Mouse (Mus musculus): ENCODE measurements around the gene Cyb5d1. TPM values are rescaled to one million over a fixed set of nuclear protein-coding genes. Genes with fewer than 3 reads are reported as not detected.
A peak's percentile ranks its signal among the peaks of the same experiment; 100 is the strongest.
"Not testable (repeated sequence)": the region's sequence is repeated elsewhere in the genome, so short reads cannot be mapped to it uniquely, and the experiment has no call there.

The Cyb5d1 gene
- polyA plus RNA-seq, 1 experiment from 2014 or later, result 31.1 TPM

GRCm38 (mm10) chr11:69394591-69395167 is 752 bp downstream of the Cyb5d1 start:
- Histone ChIP-seq H3K4me2 (ENCODE audit: low read length) (peak overlapping the region; percentile 73), H3K9ac (ENCODE audit: low read length) (peak overlapping the region; percentile 73), H3K36me3 (ENCODE audit: control insufficient read depth, insufficient read depth, low read length) (peaks cover 16% of the 10 kb centered on the region), H3K4me3 (ENCODE audit: low read depth, low read length) (peak overlapping the region; percentile 55), H3K4me1 (ENCODE audit: control insufficient read depth, insufficient read depth, low read length) (peaks cover 11% of the 10 kb centered on the region)
- WGBS, result 2% methylated on average over 31 of the region's 31 CpGs
- not testable (repeated sequence) for H3K9me3 ChIP-seq (replicated peaks; ENCODE audit: control insufficient read depth, low read length); H3K27ac ChIP-seq (ENCODE audit: low read depth, low read length); DNase-seq (ENCODE audit: low spot score); ATAC-seq; H3K27me3 ChIP-seq (replicated peaks; ENCODE audit: control insufficient read depth, insufficient read depth, low read length)

- peaks cover 3% of the 10 kb centered on the region for H3K4me1 ChIP-seq (ENCODE audit: control insufficient read depth, insufficient read depth, low read length)
- H3K27ac ChIP-seq (ENCODE audit: low read depth, low read length), result no peak overlapping the region
- H3K27me3 ChIP-seq (replicated peaks; ENCODE audit: control insufficient read depth, insufficient read depth, low read length), result no peaks in the 10 kb centered on the region
- DNase-seq (ENCODE audit: low spot score) (peak; percentile 91), ATAC-seq (peak; percentile 41; the same call in 1 of the 2 replicates)
- no peak overlapping the region for H3K4me2 ChIP-seq (ENCODE audit: low read length)
- H3K9me3 ChIP-seq (replicated peaks; ENCODE audit: control insufficient read depth, low read length), result no peaks in the 10 kb centered on the region
- H3K36me3 ChIP-seq (ENCODE audit: control insufficient read depth, insufficient read depth, low read length), result no peaks in the 10 kb centered on the region
- H3K9ac ChIP-seq (ENCODE audit: low read length), result no peak overlapping the region
- WGBS, result 46% methylated on average over 10 of the region's 10 CpGs
- H3K4me3 ChIP-seq (ENCODE audit: low read depth, low read length), result no peak overlapping the region
These were observed 4.9 kb downstream of the Cyb5d1 start for GRCm38 (mm10) chr11:69390400-69391034.

GRCm38 (mm10) chr11:69389531-69390399 is 5.7 kb downstream of the Cyb5d1 start:
- Histone ChIP-seq H3K9me3 (replicated peaks; ENCODE audit: control insufficient read depth, low read length) (no peaks in the 10 kb centered on the region), H3K9ac (ENCODE audit: low read length) (no peak overlapping the region), H3K27ac (ENCODE audit: low read depth, low read length) (no peak overlapping the region), H3K4me2 (ENCODE audit: low read length) (no peak overlapping the region), H3K4me1 (ENCODE audit: control insufficient read depth, insufficient read depth, low read length) (peaks cover 3% of the 10 kb centered on the region), H3K27me3 (replicated peaks; ENCODE audit: control insufficient read depth, insufficient read depth, low read length) (no peaks in the 10 kb centered on the region), H3K4me3 (ENCODE audit: low read depth, low read length) (no peak overlapping the region), H3K36me3 (ENCODE audit: control insufficient read depth, insufficient read depth, low read length) (no peaks in the 10 kb centered on the region)
- no peak for DNase-seq (ENCODE audit: low spot score)
- 64% methylated on average over 14 of the region's 14 CpGs for WGBS
- no peak for ATAC-seq

- Histone ChIP-seq H3K27me3 (replicated peaks; ENCODE audit: control insufficient read depth, insufficient read depth, low read length) (no peaks in the 10 kb centered on the region), H3K9ac (ENCODE audit: low read length) (no peak overlapping the region), H3K4me3 (ENCODE audit: low read depth, low read length) (no peak overlapping the region), H3K36me3 (ENCODE audit: control insufficient read depth, insufficient read depth, low read length) (no peaks in the 10 kb centered on the region), H3K9me3 (replicated peaks; ENCODE audit: control insufficient read depth, low read length) (no peaks in the 10 kb centered on the region), H3K27ac (ENCODE audit: low read depth, low read length) (no peak overlapping the region), H3K4me1 (ENCODE audit: control insufficient read depth, insufficient read depth, low read length) (no peaks in the 10 kb centered on the region), H3K4me2 (ENCODE audit: low read length) (no peak overlapping the region)
- ATAC-seq (no peak), DNase-seq (ENCODE audit: low spot score) (no peak)
- 96% methylated on average over 4 of the region's 4 CpGs for WGBS
These were observed 6.8 kb downstream of the Cyb5d1 start for GRCm38 (mm10) chr11:69388680-69389079.

GRCm38 (mm10) chr11:69386758-69387157 is 8.7 kb downstream of the Cyb5d1 start:
- no peak for DNase-seq (ENCODE audit: low spot score)
- Histone ChIP-seq H3K9ac (ENCODE audit: low read length) (no peak overlapping the region), H3K4me3 (ENCODE audit: low read depth, low read length) (no peak overlapping the region), H3K27ac (ENCODE audit: low read depth, low read length) (no peak overlapping the region), H3K27me3 (replicated peaks; ENCODE audit: control insufficient read depth, insufficient read depth, low read length) (no peaks in the 10 kb centered on the region), H3K4me2 (ENCODE audit: low read length) (no peak overlapping the region), H3K9me3 (replicated peaks; ENCODE audit: control insufficient read depth, low read length) (no peaks in the 10 kb centered on the region), H3K36me3 (ENCODE audit: control insufficient read depth, insufficient read depth, low read length) (no peaks in the 10 kb centered on the region), H3K4me1 (ENCODE audit: control insufficient read depth, insufficient read depth, low read length) (no peaks in the 10 kb centered on the region; the same call in 1 of the 2 replicates)
- WGBS, result 83% methylated on average over 7 of the region's 7 CpGs
- no peak for ATAC-seq

GRCm38 (mm10) chr11:69384979-69385378 is 10.5 kb downstream of the Cyb5d1 start:
- Histone ChIP-seq H3K27me3 (replicated peaks; ENCODE audit: control insufficient read depth, insufficient read depth, low read length) (no peaks in the 10 kb centered on the region), H3K9ac (ENCODE audit: low read length) (no peak overlapping the region), H3K4me3 (ENCODE audit: low read depth, low read length) (no peak overlapping the region), H3K4me1 (ENCODE audit: control insufficient read depth, insufficient read depth, low read length) (no peaks in the 10 kb centered on the region; the same call in 1 of the 2 replicates), H3K9me3 (replicated peaks; ENCODE audit: control insufficient read depth, low read length) (no peaks in the 10 kb centered on the region), H3K27ac (ENCODE audit: low read depth, low read length) (no peak overlapping the region), H3K4me2 (ENCODE audit: low read length) (no peak overlapping the region), H3K36me3 (ENCODE audit: control insufficient read depth, insufficient read depth, low read length) (no peaks in the 10 kb centered on the region)
- 82% methylated on average over 6 of the region's 6 CpGs for WGBS
- no peak for DNase-seq (ENCODE audit: low spot score)
- no peak for ATAC-seq

- no peak overlapping the region for H3K4me3 ChIP-seq (ENCODE audit: low read depth, low read length)
- no peaks in the 10 kb centered on the region for H3K9me3 ChIP-seq (replicated peaks; ENCODE audit: control insufficient read depth, low read length)
- no peak overlapping the region for H3K9ac ChIP-seq (ENCODE audit: low read length)
- no peak overlapping the region for H3K4me2 ChIP-seq (ENCODE audit: low read length)
- no peaks in the 10 kb centered on the region for H3K36me3 ChIP-seq (ENCODE audit: control insufficient read depth, insufficient read depth, low read length)
- ATAC-seq, result no peak
- H3K27me3 ChIP-seq (replicated peaks; ENCODE audit: control insufficient read depth, insufficient read depth, low read length), result no peaks in the 10 kb centered on the region
- H3K27ac ChIP-seq (ENCODE audit: low read depth, low read length), result no peak overlapping the region
- H3K4me1 ChIP-seq (ENCODE audit: control insufficient read depth, insufficient read depth, low read length), result no peaks in the 10 kb centered on the region; the same call in 1 of the 2 replicates
- no peak for DNase-seq (ENCODE audit: low spot score)
- 60% methylated on average over 10 of the region's 10 CpGs for WGBS
These were observed 12.8 kb downstream of the Cyb5d1 start for GRCm38 (mm10) chr11:69382478-69383105.

- Histone ChIP-seq H3K27me3 (replicated peaks; ENCODE audit: control insufficient read depth, insufficient read depth, low read length) (no peaks in the 10 kb centered on the region), H3K4me2 (ENCODE audit: low read length) (no peak overlapping the region), H3K9me3 (replicated peaks; ENCODE audit: control insufficient read depth, low read length) (no peaks in the 10 kb centered on the region), H3K36me3 (ENCODE audit: control insufficient read depth, insufficient read depth, low read length) (no peaks in the 10 kb centered on the region), H3K27ac (ENCODE audit: low read depth, low read length) (no peak overlapping the region), H3K9ac (ENCODE audit: low read length) (no peak overlapping the region), H3K4me3 (ENCODE audit: low read depth, low read length) (no peak overlapping the region), H3K4me1 (ENCODE audit: control insufficient read depth, insufficient read depth, low read length) (no peaks in the 10 kb centered on the region; the same call in 1 of the 2 replicates)
- DNase-seq (ENCODE audit: low spot score) (no peak), ATAC-seq (no peak)
- 81% methylated on average over 6 of the region's 6 CpGs for WGBS
These were observed 14.1 kb downstream of the Cyb5d1 start for GRCm38 (mm10) chr11:69381356-69381755.
